Mouse (Mus musculus) kidney, postnatal 14 days (tissue): ENCODE results near the gene Rnf166.

Source experiments
- DNase-seq: peaks from one replicate; pipeline ENCODE4 v3.0.0; 2022; ENCODE audit warnings: mixed read lengths

The Rnf166 gene

GRCm38 (mm10) chr8:122475580-122476320, at the start of gene Rnf166, which contains the start of gene Ctu2:
Gene Rnf166 (minus strand): TSS chr8:122476064.
Gene Ctu2 (plus strand): TSS chr8:122476143.
- DNase-seq: peak; percentile 96

DNA sequence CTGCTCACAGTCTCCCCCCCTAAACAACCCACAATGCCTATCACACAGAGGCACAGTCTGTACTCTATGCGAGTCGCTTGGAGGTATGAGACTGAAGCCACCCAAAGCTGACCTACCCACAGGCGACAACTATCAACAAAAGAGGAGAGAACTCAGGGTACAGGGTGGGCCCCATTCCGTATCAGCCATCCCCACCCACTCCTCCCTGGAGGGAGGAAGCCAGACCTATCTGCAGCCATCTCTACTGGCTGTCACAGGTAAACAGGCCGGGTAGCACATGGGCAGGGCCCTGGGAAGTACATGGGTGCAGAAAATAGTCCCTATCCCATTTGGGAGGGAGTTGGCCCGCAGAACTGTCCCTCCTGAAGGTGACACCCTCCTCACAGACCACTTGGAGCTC, 49.1 kb upstream of the Rnf166 start:
- DNase-seq: no peak

DNA sequence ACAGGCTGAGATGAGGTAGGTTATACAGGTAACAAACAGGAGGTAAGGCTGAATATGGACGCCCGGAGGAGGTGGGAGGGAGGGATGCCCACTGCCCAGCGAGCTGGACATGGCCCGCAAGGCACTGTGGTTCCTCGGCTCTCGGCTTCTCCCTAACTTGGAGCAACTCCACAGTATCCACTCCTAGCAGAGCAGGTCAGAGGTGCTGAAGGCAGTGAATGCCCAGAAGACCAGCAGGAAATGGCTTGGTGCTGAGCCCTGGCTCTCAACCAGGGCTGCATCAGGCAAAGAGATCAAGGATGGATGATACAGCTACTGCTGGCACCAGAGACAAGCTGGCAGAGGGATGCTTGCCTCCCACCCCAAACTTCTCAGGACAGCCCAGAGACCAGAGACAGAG, 48.6 kb upstream of the Rnf166 start:
- DNase-seq: no peak

DNA sequence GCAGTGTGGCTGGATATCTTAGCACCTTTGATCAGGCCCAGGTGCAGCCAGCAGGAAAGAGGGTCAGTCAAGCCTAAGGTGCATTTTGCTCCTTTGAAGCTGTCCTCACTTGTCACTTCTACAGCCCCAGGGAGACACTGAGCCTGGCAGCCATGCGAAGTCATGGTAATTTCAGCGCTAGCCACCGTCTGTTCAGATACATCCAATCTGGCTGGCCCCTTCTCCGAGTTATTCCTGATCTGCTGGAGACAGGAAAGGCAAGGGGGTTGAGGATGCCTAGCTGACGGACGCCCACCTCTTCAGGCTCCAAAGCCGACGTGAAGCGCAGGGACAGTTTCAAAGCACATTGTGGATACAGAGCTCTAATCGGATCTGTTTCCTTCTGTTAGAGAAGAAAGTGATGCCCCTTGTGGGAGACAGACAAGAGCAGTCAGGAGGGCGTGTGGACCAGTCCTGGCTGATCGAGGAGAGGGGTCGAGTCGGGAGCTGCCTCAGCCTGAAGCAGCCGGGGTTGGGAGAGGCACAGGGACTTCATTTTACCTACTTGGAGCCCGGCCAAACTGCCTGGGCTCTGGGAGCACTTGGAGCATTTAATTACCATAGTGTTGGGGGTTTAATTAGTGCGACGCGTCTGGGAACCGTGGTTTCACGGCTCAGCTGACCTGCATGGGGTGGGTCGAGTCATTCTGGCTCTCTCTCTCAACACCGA, 47.9 kb upstream of the Rnf166 start:
- peak; percentile 81 for DNase-seq

DNA sequence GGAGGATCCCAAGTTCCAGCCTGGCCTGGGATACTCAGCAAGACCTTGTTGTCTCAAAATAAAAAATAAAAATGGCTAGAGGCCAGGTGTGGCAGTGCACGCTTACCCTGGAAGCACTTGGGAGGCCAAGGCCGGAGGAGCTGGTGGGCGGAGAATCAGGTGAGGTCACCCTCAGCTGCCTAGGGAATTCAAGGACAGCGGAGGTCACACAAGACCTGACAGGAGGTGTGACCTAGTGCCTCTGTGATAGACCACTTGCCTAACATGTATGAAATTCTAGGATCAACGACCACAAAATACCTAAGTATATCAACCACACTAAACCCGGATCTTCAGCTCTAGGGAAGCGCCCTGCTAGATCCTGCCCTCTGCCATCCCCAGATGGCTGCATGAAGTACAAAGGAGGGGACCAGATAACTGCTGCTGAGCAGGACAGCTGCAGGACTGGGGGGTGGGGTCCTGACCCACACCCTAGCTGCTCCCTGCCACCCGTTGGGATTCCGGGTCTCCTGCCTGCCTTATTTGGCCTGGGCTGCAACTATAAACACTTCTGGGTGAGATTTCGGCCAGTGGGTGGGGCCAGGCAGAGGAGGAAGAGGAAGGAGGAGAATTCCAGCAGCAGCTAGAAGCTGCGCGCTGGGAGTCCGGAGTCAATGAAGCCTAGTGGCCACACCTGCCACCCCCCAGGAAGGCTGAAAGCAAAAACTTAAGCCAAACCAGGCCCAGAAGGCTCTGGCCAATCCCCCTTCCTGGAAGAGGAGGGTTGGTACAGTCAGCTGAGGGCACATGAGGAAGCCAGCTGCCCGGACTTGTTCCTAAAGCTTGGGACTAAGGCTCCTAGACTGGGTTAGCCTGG, 47.2 kb upstream of the Rnf166 start:
- peak; percentile 89 for DNase-seq

- no peak for DNase-seq
Observed at GRCm38 (mm10) chr8:122520611-122521010, 44.7 kb upstream of the Rnf166 start.

DNA sequence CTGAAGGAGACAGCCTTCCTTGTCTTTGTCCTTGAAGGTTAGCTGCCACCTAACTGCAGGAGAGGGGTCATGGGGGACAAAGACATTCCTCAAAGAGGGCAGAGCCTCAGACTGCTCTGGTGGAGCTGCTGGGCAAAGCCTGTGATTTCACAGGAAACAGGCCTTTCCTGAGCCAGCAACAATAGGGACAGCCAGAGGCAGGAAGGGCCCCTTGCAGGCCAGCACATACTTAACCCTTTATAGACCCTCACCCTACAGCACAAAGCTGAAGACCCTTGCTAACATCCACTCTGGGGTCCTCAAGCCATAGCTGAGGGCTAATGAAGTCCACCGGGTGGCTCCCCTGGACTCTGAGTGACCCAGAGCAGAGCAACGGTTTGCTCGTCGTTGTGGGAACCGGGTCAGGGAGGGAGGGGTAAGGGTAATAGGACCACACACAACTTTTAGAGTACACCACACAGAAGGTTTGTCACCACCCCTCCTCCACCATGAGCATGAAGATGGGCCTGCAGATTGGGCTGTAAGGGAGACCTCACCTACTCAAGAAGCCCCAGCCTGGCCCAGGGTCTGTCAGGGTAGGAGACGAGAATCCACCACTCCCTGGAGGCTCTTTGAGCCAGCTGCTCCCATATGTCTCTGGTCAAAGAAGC, 41.8 kb upstream of the Rnf166 start:
- peak; percentile 78 for DNase-seq

DNA sequence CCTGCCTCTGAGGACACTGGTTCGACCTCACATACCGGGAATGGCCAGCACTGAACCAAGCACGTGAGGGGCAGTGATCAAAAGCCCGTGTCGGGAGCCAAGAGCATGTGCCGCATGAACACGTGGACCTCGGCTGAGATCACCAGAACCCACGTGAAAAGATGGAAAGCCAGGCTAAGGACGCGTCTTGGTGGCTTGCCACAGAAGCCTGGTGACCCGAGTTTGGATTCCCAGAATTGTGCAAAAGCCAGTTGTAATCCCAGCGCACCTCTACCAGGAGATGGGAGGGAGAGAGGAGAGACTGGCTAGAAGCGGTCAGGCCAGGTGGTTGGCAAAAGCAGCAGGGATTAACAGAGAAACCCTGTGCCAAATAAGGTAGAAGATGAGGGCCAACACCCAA, 39.8 kb upstream of the Rnf166 start:
- DNase-seq: no peak

DNA sequence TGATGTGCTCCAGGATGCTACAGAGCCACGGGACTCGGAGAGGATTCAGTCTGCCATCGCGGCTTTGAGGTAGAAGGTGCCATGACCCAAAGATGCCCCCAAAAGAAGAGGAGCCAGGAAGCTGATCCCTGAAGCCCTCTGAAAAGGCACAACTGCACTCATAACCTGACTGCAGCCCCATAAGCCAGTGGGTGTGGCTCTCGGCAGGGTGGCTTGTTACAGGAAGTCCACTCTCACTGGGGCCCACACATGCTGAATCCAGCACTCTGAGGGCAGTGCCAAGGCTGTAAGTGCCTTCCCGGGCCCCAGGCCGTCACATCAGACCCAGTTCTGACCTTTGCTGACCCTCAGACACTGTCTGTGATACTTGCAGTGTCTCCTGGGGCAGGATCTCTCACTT, 36.5 kb upstream of the Rnf166 start:
- no peak for DNase-seq

- DNase-seq: no peak
Observed at GRCm38 (mm10) chr8:122511552-122511951, 35.7 kb upstream of the Rnf166 start.

DNA sequence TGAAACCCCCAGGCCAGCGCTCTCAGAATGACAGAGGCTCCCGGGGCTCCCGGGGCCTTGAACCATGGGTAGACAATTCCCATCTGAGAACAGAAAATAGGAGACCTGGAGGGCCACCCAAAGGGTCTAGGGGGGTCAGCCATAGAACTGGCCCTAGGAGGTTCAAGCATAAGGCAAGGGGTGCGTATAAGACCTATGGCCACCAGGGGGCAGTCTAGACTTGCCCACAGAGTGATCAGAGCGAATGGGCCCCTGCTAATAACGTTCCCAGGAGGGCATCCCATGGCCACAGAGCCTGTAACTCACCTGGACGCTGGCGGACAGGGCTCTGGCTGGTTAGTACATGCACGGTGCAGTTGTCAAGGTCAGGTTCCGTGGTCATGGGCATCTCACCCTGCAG, 25.0 kb upstream of the Rnf166 start:
- DNase-seq: peak; percentile 87

DNA sequence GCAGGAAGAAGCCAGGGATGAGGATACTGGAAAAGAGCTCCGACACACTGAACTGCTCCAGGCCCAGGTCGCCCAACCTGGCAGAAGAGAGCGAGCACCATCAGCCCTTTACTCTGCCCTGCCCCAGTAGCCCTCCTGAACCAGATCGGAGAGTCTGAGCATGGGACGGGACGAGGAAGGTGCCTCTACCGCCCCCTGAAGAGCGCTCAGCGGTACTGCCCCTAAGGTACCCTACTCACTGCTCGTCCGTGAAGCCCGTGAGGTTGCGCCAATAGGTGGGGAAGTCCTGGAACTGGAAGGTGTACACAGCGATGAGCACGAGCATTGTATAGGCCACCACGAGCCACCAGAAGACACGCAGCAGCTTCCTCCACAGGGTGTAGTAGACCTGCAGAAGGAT, 22.0 kb upstream of the Rnf166 start:
- DNase-seq: no peak

GRCm38 (mm10) chr8:122497016-122497734, 21.3 kb upstream of the Rnf166 start:
- peak; percentile 60 for DNase-seq

DNA sequence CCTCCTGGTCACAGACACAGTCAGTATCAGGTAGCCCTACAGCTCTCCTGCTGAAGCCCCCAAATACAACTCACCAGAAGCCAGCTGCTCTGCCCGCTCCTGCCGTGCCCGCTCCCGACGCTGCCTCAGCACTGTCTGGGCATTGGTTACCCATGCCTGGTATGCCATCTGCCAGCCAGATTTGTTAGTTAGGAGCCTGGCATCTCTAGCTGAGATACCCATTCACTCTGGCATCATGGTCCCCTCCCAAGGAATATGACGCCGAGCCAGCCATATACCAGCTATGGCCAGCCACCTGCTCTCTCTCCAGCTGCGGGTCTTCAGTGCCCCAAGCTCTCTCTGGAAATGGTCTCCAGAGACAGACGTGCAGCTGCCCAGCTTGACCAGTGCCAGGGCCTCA, 12.5 kb upstream of the Rnf166 start:
- no peak for DNase-seq

DNA sequence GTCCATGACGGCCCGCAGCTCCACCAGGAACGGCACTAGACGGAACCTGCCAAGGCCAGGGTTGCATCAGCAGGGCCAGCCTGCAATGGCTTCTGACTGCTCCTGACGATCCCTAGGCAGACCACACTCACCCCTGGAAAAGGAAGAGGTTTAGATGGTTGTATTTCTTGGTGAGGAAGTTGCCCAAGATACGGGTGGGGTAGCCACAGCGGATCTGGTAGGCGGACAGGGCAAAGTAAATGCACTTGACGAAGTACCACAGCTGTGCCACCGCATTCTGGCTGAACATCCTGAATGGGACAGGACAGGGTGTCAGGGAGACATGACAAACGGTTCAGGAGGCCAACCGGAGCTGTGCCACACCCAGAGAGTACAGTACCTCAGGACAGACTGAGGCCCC, 9.0 kb upstream of the Rnf166 start:
- DNase-seq: no peak

DNA sequence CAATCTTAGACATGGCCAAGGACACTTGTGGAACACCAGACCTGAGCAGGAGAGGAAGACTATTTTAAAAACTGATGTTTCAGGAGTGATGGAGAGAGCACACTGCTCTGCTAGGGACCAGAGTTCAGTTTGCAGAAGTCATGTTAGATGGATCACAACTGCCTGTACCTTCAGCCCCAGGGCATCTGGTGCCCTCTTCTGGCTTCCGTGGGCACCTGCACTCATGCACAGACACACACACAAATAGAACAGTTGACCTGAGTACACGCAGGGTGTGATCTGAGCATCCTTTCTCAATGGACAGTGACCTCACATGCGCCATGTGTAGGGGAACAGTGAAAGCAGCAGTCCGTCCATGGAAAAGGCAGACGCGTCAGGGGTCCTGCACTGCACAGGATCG, 8.0 kb upstream of the Rnf166 start:
- DNase-seq: no peak

GRCm38 (mm10) chr8:122482448-122482847, 6.6 kb upstream of the Rnf166 start:
- DNase-seq: no peak

DNA sequence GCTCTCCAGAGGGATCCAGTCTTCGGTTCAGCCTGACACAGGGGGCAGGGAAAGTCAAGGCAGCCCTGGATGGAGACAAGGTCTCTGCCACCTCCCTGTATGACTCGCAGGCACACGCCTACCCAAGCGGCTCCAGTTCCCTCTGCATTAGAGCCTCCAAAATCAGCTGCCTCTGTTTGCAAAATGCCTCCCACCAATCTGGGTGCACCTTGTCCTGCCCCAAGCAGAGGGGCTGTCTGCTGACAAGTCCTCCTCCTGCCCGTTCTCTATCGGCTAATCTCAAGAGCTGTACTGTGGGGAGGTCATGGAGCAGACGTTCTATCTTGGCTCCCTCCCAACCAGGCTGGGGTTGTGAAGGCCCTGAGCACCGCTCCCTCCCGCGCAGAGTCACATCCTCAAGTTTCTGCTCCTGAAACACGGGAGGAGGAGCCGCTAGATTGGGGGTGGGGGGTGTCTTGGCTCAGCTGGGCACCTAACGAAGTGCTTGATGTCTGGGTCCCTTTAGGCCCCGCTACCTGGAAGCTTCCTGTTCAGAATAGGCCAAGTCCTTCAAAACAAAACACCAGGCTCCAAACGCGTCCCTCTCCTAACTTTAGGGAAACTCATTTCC, 808 bp downstream of the Rnf166 start:
- peak; percentile 70 for DNase-seq

DNA sequence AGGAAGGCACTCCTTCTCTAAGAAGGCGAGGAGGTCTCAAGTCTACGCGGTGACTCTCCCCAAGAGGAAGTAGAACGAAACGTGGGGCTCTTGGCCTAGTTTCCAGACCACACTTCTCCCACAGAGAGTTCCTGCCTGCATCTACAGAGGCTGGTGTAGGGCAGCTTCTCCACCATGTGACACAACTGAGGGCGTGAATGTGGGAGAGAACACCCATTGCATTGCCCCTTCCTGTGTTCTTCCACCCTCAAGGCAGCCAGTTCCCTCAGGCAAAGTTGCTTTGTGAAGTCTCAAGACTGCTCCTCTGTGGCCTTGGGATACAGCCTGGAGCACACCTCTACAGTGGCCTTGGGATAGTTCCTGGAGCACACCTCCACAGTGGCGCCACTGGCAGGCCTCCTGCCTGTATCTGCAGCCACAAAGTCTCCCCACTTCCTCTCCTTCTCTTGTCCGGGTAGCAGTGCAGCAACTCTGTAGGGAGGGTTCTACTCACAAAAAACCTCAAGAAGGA, 1.9 kb downstream of the Rnf166 start:
- no peak for DNase-seq

- DNase-seq: no peak
Observed at GRCm38 (mm10) chr8:122470691-122471090, 5.2 kb downstream of the Rnf166 start.

- no peak for DNase-seq
Observed at GRCm38 (mm10) chr8:122469965-122470364, 5.9 kb downstream of the Rnf166 start.

DNA sequence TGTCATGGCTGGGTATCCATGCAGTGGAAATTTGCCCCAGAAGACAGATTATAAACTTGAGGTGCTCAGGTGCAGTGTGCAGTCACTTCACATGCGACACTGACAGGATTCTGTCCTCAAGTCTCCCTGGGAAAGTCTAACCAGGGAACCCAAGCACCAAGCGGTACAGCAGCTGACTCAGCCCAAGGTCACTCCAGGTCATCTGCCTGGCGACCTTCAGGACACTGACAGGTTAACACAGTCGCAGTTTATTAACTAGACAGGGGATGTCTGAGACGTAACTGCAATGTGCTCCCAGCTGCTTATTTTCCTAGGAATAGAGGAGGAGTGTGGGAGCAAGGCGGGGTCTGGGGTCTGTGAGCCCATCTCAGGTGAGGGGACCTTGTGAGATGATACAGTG, 6.5 kb downstream of the Rnf166 start:
- no peak for DNase-seq
